Mouse (Mus musculus): ENCODE measurements at regions not wholly inside any gene's neighbourhood (a gene's known extent, or its start where the extent isn't known, plus 50 kb on each side); places are given as distances from the start of the nearest gene placed in this dataset.
A peak's percentile ranks its signal among the peaks of the same experiment; 100 is the strongest.
"Not testable (repeated sequence)": the region's sequence is repeated elsewhere in the genome, so short reads cannot be mapped to it uniquely, and the experiment has no call there.

DNA sequence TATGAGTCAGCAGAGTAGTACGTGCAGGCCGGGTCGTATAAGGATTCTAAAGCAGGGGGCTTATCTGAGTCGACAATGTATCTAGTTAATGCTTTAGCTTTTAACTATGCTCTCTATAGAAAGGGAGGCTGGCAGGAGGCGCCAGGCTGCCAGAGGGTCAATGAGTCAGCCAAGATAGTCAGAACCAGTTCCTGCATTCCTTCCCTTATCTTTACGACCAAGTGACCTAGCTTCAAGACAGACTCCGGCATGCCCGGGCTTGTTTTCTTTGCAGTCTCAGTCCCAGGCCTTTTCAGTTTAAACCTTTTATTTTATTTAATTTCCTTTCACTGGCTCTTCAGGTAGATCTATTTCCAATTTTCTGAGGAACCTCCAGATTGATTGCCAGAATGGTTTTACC, 374.0 kb upstream of the Nrxn1 start:
- Histone ChIP-seq H3K36me3 (ENCODE audit: control insufficient read depth, insufficient read depth) (no peaks in the 10 kb centered on the region), H3K27me3 (ENCODE audit: control insufficient read depth, insufficient read depth, insufficient read length) (no peaks in the 10 kb centered on the region), H3ac (ENCODE audit: control insufficient read depth, insufficient read length) (no peak overlapping the region), H3K4me3 (no peak overlapping the region), H3K79me2 (ENCODE audit: control insufficient read depth, insufficient read depth) (no peaks in the 10 kb centered on the region), H3K4me2 (ENCODE audit: low read depth) (peak overlapping the region; percentile 12)
- TF ChIP-seq MYOG (IDR thresholded peaks at IDR 0.05; ENCODE audit: control insufficient read depth in 1 of 3, insufficient read depth in 1 of 3, insufficient read length in 2 of 3, low read depth in 2 of 3) (no peak), TCF12 (IDR thresholded peaks at IDR 0.05; ENCODE audit: insufficient read depth, poor library complexity, severe bottlenecking) (no peak), POLR2A (IDR thresholded peaks at IDR 0.05; ENCODE audit: insufficient read length, low read depth) (no peak), TCF3 (IDR thresholded peaks at IDR 0.05; ENCODE audit: insufficient read length, low read depth) (no peak), REST (IDR thresholded peaks at IDR 0.05; ENCODE audit: insufficient read depth, insufficient read length) (no peak), MAX (IDR thresholded peaks at IDR 0.05; ENCODE audit: low read depth) (no peak), USF1 (IDR thresholded peaks at IDR 0.05; ENCODE audit: low read depth) (no peak), CEBPB (IDR thresholded peaks at IDR 0.05; ENCODE audit: insufficient read depth, poor library complexity, severe bottlenecking) (no peak), POLR2AphosphoS2 (IDR thresholded peaks at IDR 0.05; ENCODE audit: insufficient read length, low read depth) (no peak), SRF (IDR thresholded peaks at IDR 0.05; ENCODE audit: control insufficient read depth, insufficient read length, low read depth) (no peak), E2F4 (IDR thresholded peaks at IDR 0.05; ENCODE audit: insufficient read depth) (no peak), MYOD1 (IDR thresholded peaks at IDR 0.05; ENCODE audit: control insufficient read depth in 1 of 3, insufficient read length in 2 of 3, low read depth in 2 of 3) (no peak)

DNA sequence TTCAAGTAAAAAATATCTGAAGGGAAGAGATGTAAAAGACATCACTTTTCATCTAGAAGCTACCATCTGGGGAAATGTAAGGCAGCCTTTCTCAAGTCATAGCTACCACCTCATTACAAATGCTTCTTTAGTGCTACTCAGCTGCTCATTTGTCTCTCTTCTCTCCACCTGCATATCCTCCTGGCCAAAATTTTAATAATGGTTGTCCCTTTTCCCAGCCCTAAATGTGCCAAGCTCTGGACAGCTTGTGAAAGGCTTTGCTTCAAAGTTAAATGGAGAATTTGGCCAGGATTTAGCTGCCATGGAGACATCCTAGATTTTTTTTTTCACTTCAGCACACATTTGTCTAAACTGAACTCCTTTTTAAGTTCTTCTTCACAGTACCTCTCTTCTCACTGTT, 358.8 kb upstream of the Nrxn1 start:
- Histone ChIP-seq H3K4me3 (no peak overlapping the region), H3K36me3 (ENCODE audit: control insufficient read depth, insufficient read depth) (no peaks in the 10 kb centered on the region), H3K27me3 (ENCODE audit: control insufficient read depth, insufficient read depth, insufficient read length) (no peaks in the 10 kb centered on the region), H3K4me2 (ENCODE audit: low read depth) (no peak overlapping the region), H3K79me2 (ENCODE audit: control insufficient read depth, insufficient read depth) (no peaks in the 10 kb centered on the region), H3ac (ENCODE audit: control insufficient read depth, insufficient read length) (no peak overlapping the region)
- TF ChIP-seq MAX (IDR thresholded peaks at IDR 0.05; ENCODE audit: low read depth) (no peak), SRF (IDR thresholded peaks at IDR 0.05; ENCODE audit: control insufficient read depth, insufficient read length, low read depth) (no peak)

DNA sequence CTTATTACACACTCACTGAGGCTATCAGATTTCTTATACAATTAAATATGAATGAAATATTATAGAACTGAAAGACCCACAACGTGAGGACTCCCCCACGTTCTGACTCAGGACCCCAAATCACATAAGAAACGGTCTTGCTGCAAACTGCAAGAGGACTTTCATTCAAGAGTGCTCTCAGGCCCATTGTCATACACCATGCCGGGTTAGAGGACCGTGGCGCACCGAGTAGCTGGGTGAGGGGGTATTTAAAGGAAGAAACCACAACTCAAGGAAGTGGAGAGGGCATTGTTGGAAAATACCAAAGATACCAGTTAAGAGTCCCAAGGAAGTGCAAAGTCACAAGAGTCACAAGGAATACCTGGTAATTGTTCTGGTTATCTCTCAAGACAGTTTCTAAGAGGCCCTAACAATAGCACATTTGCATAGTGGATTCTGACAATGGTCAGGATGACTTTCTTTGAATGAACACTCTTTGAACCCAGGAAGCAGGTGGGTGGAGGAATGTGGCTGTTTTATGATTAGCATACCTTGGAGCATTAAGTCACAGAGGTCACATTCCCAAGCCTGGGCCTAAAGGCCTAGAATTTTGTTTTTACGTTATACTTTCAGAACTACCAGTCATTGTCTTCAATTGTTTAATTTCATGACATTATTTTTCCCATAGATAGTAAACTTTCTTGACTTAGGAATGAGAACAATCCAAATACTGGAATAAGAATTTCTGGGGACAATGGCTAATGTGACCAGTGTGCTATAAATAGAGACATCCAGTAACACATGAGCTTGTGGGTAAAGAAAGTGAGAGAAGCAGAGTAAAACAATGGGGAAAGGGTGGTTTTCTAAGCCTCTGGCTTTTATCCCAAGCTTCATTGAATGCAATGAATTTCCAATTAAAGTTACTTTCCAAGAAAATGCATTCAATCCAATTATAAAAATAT, 339.2 kb upstream of the Nrxn1 start:
- not testable (repeated sequence) for H3ac ChIP-seq (ENCODE audit: control insufficient read depth, insufficient read length); H3K4me2 ChIP-seq (ENCODE audit: low read depth); H3K79me2 ChIP-seq (ENCODE audit: control insufficient read depth, insufficient read depth); H3K27me3 ChIP-seq (ENCODE audit: control insufficient read depth, insufficient read depth, insufficient read length); H3K36me3 ChIP-seq (ENCODE audit: control insufficient read depth, insufficient read depth); H3K4me3 ChIP-seq

- no peak for TF ChIP-seq CEBPB (IDR thresholded peaks at IDR 0.05; ENCODE audit: insufficient read depth, poor library complexity, severe bottlenecking)
- TF ChIP-seq MYOD1 (IDR thresholded peaks at IDR 0.05; ENCODE audit: control insufficient read depth in 1 of 3, insufficient read length in 2 of 3, low read depth in 2 of 3), result no peak
- TF ChIP-seq E2F4 (IDR thresholded peaks at IDR 0.05; ENCODE audit: insufficient read depth), result no peak
- TF ChIP-seq SRF (IDR thresholded peaks at IDR 0.05; ENCODE audit: control insufficient read depth, insufficient read length, low read depth), result no peak
- TF ChIP-seq MAX (IDR thresholded peaks at IDR 0.05; ENCODE audit: low read depth), result no peak
- TF ChIP-seq POLR2A (IDR thresholded peaks at IDR 0.05; ENCODE audit: insufficient read length, low read depth), result no peak
- TF ChIP-seq MYOG (IDR thresholded peaks at IDR 0.05; ENCODE audit: control insufficient read depth in 1 of 3, insufficient read depth in 1 of 3, insufficient read length in 2 of 3, low read depth in 2 of 3), result no peak
- no peak for TF ChIP-seq REST (IDR thresholded peaks at IDR 0.05; ENCODE audit: insufficient read depth, insufficient read length)
- TF ChIP-seq TCF3 (IDR thresholded peaks at IDR 0.05; ENCODE audit: insufficient read length, low read depth), result no peak
- TF ChIP-seq POLR2AphosphoS2 (IDR thresholded peaks at IDR 0.05; ENCODE audit: insufficient read length, low read depth), result no peak
- TF ChIP-seq TCF12 (IDR thresholded peaks at IDR 0.05; ENCODE audit: insufficient read depth, poor library complexity, severe bottlenecking), result no peak
- no peak for TF ChIP-seq USF1 (IDR thresholded peaks at IDR 0.05; ENCODE audit: low read depth)
These were observed 337.5 kb upstream of the Nrxn1 start for GRCm38 (mm10) chr17:91430351-91430750.

DNA sequence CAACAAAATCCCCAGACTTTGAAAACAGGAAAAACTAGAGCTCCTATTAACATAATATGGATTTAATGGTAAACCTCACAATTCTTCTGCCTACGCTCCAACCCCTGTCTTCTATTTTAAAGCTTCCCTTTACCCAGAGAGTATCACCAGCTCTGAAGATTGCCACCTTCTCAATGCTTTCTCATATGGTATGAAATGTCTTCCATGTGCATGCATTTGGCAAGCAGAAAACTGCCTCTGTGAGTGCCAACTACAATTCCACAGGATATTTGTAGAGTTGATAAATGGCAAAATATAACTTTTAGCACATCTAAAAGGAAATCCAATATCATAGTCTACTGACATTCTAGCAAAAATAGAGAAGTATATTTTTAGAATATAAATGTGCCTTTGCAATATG, 332.2 kb upstream of the Nrxn1 start:
- Histone ChIP-seq H3K27me3 (ENCODE audit: control insufficient read depth, insufficient read depth, insufficient read length) (no peaks in the 10 kb centered on the region), H3K4me3 (no peak overlapping the region), H3K36me3 (ENCODE audit: control insufficient read depth, insufficient read depth) (no peaks in the 10 kb centered on the region), H3K79me2 (ENCODE audit: control insufficient read depth, insufficient read depth) (no peaks in the 10 kb centered on the region), H3K4me2 (ENCODE audit: low read depth) (no peak overlapping the region), H3ac (ENCODE audit: control insufficient read depth, insufficient read length) (no peak overlapping the region)
- TF ChIP-seq USF1 (IDR thresholded peaks at IDR 0.05; ENCODE audit: low read depth) (no peak), TCF3 (IDR thresholded peaks at IDR 0.05; ENCODE audit: insufficient read length, low read depth) (no peak), POLR2A (IDR thresholded peaks at IDR 0.05; ENCODE audit: insufficient read length, low read depth) (no peak), MAX (IDR thresholded peaks at IDR 0.05; ENCODE audit: low read depth) (no peak), SRF (IDR thresholded peaks at IDR 0.05; ENCODE audit: control insufficient read depth, insufficient read length, low read depth) (no peak), TCF12 (IDR thresholded peaks at IDR 0.05; ENCODE audit: insufficient read depth, poor library complexity, severe bottlenecking) (no peak), E2F4 (IDR thresholded peaks at IDR 0.05; ENCODE audit: insufficient read depth) (no peak)

More at GRCm38 (mm10) chr17:91430351-91430750, 337.5 kb upstream of the Nrxn1 start:
- Histone ChIP-seq H3K36me3 (ENCODE audit: control insufficient read depth, insufficient read depth) (no peaks in the 10 kb centered on the region), H3ac (ENCODE audit: control insufficient read depth, insufficient read length) (no peak overlapping the region), H3K79me2 (ENCODE audit: control insufficient read depth, insufficient read depth) (no peaks in the 10 kb centered on the region), H3K4me2 (ENCODE audit: low read depth) (no peak overlapping the region), H3K4me3 (no peak overlapping the region), H3K27me3 (ENCODE audit: control insufficient read depth, insufficient read depth, insufficient read length) (no peaks in the 10 kb centered on the region)

Data from myocyte (in vitro differentiated cells).